Mouse (Mus musculus) G1E (cell line): ENCODE data around the gene C77080.

ENCODE experiments used
- CTCF ChIP-seq: IDR thresholded peaks from 2 replicates; pipeline ENCODE4 v1.5.1; 2012; ENCODE audit warnings: low read depth, low read length, inconsistent platforms, mixed read lengths
- GATA1 ChIP-seq: IDR thresholded peaks from 2 replicates; pipeline ENCODE4 v1.6.1; 2012; ENCODE audit warnings: borderline replicate concordance, low read length, inconsistent platforms, mixed read lengths

GRCm38 (mm10) chr4:129226441-129226963 is 34.7 kb downstream of the C77080 start:
- TF ChIP-seq CTCF (no peak), GATA1 (no peak)
